Mouse (Mus musculus) midbrain, embryonic 12.5 days (tissue): Measurements from ENCODE around the gene Pparg. TPM values are rescaled to one million over a fixed set of nuclear protein-coding genes. Genes with fewer than 3 reads are reported as not detected.

Experiments
- ATAC-seq: fragments of 200-750 bp; cut with Nextera tagmentation; 2 replicates; pipeline ENCODE4 v1.8.0; 2017; ENCODE audit warnings: low read depth, moderate TSS enrichment, moderate library complexity; ENCODE audit not compliant: low FRiP score
- H3K27ac ChIP-seq: fragments of 300-500 bp; sonication (generic); replicated peaks from 2 replicates; pipeline ENCODE4 v1.5.1; 2016; ENCODE audit warnings: mild to moderate bottlenecking
- H3K27me3 ChIP-seq: fragments of 300-500 bp; sonication (generic); 2 replicates; pipeline ENCODE4 v1.6.1; 2016; ENCODE audit warnings: mild to moderate bottlenecking
- H3K36me3 ChIP-seq: fragments of 300-500 bp; sonication (generic); 2 replicates; pipeline ENCODE4 v1.6.1; 2016
- H3K4me1 ChIP-seq: fragments of 300-500 bp; sonication (generic); 2 replicates; pipeline ENCODE4 v1.6.1; 2016
- H3K4me2 ChIP-seq: fragments of 300-500 bp; sonication (generic); replicated peaks from 2 replicates; pipeline ENCODE4 v1.6.1; 2016; ENCODE audit warnings: mild to moderate bottlenecking, moderate library complexity
- H3K4me3 ChIP-seq: fragments of 300-500 bp; sonication (generic); 2 replicates; pipeline ENCODE4 v1.5.1; 2016; ENCODE audit warnings: mild to moderate bottlenecking
- H3K9ac ChIP-seq: fragments of 300-500 bp; sonication (generic); replicated peaks from 2 replicates; pipeline ENCODE4 v1.6.1; 2016; ENCODE audit warnings: mild to moderate bottlenecking, moderate library complexity
- H3K9me3 ChIP-seq: fragments of 300-500 bp; sonication (generic); 2 replicates; pipeline ENCODE4 v1.6.1; 2016; ENCODE audit warnings: mild to moderate bottlenecking
- WGBS: fragments of 180-500 bp; shearing (Covaris S2); methylation state at CpG from one replicate; pipeline ENCODE4 v1.1.7; 2016; 5-methylcytosine and 5-hydroxymethylcytosine counted together
- polyA plus RNA-seq: library from polyadenylated mRNA; unstranded; fragments of >200 nt; fragmentation: Nextera tagmentation; extraction: Ambion mirVana; gene quantifications from 2 replicates; pipeline ENCODE4 v1.2.1, GENCODE M21; 2016

Pparg gene
- 0.32 TPM in 1 of 2 replicates, not detected in the other for polyA plus RNA-seq

DNA sequence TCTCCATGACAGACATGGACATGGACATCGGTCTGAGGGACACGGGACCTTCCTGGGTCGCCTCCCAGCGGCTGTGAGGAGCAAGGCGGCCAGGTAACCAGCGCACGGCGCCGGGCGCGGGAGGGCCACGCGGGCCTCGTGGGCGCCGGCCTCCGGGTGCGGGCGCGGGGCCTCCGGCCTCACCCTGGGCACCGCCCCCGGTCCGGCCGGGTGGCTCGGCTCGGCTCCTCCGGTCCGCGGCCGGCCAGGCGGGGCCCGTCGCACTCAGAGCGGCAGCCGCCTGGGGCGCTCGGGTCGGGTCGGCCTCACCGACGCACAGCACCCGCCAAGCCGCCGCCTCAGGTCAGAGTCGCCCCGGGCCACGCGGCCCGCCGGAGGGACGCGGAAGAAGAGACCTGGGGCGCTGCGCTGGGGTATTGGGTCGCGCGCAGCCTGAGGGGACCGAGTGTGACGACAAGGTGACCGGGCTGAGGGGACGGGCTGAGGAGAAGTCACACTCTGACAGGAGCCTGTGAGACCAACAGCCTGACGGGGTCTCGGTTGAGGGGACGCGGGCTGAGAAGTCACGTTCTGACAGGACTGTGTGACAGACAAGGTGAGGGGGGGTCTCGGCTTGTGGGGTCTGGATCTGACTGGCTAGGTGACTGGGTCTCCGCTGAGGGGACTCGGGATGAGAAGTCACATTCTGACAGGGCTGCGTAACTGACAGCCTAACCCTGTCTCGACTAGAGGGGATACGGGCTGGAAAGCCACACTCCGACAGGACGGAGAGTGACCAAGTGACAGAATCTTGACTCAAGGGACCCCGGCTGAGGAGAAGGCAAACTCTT lies at the start of gene Pparg:
Gene Pparg (plus strand): TSS at position 176 of the 830 bp plus-strand sequence.
- under 1% methylated on average over 55 of the region's 76 CpGs for WGBS
- H3K4me3 ChIP-seq = peak within 1 kb of the TSS; percentile 53
- peak within 1 kb of the TSS; percentile 99 for H3K4me2 ChIP-seq
- no peaks in the 10 kb centered on the region for H3K36me3 ChIP-seq
- H3K9ac ChIP-seq = peak within 1 kb of the TSS; percentile 59
- H3K9me3 ChIP-seq = peaks cover 6% of the 10 kb centered on the region
- peaks cover 27% of the 10 kb centered on the region for H3K27me3 ChIP-seq
- peaks cover 14% of the 10 kb centered on the region for H3K4me1 ChIP-seq
- peak; percentile 78 for ATAC-seq
- no peak within 1 kb of the TSS for H3K27ac ChIP-seq

DNA sequence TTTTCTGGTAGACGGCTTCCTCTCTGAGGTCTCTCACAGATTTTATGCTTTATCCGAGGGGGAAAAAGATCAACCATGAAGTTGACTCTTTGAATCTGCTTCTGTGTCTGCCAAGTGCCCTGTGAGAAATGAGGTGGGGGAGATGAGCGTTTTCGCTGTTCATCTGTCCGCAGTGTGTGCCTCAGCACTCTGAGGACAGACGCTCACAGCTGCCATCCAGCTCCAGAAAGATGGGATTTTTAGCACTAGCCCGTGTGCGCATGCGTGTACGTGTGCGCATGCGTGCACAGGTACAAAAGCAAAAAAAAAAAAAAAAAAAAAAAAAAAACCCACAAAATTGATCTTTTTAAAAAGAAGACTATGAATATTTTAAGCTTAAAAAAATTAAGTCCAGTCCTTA lies 48.0 kb upstream of the Pparg start:
- Histone ChIP-seq H3K4me3 (peak overlapping the region; percentile 2; the same call in 1 of the 2 replicates), H3K9me3 (no peaks in the 10 kb centered on the region), H3K4me1 (peaks cover 4% of the 10 kb centered on the region; the same call in 1 of the 2 replicates), H3K9ac (no peak overlapping the region), H3K36me3 (no peaks in the 10 kb centered on the region), H3K27me3 (no peaks in the 10 kb centered on the region), H3K27ac (no peak overlapping the region), H3K4me2 (0 out of 2 replicates have a peak overlapping the region, but pooled peaks have one; percentile 21)
- no peak for ATAC-seq
- 63% methylated on average over 12 of the region's 12 CpGs for WGBS

DNA sequence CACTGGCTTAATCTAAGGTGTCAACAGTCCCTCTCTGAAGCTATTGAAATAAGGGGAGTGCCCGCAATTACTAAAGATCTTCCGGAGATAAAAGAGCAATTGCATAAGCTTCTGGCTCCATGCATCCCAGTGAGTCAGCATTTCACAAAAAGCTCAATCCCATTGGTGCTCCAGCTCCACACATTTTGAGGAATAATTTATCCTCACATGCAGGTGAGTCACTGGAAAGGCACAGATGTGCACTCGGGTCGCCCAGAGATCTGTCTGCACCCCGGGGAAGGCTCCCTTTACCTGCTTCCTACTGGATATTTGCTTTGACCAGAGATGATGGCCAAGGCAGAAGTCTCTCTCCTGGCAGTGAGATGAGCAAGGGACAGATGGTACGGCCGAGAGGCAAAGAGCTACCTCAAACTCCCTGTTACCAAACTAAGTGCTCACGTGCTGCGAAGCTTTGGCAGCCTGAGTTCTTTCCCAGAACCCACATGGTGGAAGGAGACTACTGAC lies 47.5 kb upstream of the Pparg start:
- Histone ChIP-seq H3K4me3 (no peak overlapping the region), H3K4me1 (peaks cover 4% of the 10 kb centered on the region; the same call in 1 of the 2 replicates), H3K27me3 (no peaks in the 10 kb centered on the region), H3K4me2 (no peak overlapping the region), H3K9ac (no peak overlapping the region), H3K9me3 (no peaks in the 10 kb centered on the region), H3K36me3 (no peaks in the 10 kb centered on the region), H3K27ac (no peak overlapping the region)
- ATAC-seq = no peak
- 77% methylated on average over 9 of the region's 9 CpGs for WGBS

DNA sequence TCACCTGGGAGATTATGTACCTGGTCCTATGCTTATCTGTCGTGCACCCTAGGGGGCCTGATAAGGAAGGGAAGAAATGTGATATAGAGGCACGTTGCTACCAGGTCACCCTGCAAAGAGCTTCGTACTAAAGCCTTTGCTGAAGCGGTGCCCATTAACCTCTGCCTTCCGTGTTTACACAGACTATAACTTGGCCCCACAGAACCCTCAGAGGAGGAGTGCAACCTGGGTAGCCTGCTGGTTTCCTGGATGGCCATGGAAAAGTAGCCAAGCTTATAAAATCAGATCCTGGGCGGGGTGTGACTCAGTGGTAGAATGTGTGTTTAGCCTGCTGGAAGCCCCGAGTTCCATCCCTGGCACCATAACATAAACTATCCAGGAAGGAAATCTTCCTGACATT lies 46.8 kb upstream of the Pparg start:
- Histone ChIP-seq H3K9ac (no peak overlapping the region), H3K27me3 (no peaks in the 10 kb centered on the region), H3K27ac (no peak overlapping the region), H3K9me3 (no peaks in the 10 kb centered on the region), H3K4me1 (peaks cover 4% of the 10 kb centered on the region; the same call in 1 of the 2 replicates), H3K36me3 (no peaks in the 10 kb centered on the region), H3K4me2 (no peak overlapping the region), H3K4me3 (no peak overlapping the region)
- WGBS = 83% methylated on average over 7 of the region's 7 CpGs
- no peak for ATAC-seq

DNA sequence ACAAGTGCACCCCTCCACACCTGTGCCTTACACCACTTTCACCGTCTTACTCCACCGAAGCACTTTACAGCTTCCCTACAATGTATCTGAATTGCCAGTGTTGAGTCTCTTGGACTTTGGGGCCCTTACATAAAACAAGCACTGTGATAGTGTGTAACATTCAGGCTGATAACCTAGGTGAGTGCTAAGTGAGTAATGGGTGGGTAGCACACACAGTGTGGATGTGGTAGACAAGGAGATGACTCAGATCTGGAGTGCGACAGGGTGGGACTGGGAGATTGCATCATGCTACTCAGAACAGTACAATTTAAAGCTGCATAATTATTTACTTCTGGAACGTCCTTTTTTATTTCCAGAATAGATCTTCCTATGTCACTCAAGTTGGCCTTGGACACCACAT lies 45.0 kb upstream of the Pparg start:
- no peak overlapping the region for H3K27ac ChIP-seq
- ATAC-seq = no peak
- H3K27me3 ChIP-seq = no peaks in the 10 kb centered on the region
- peaks cover 4% of the 10 kb centered on the region; the same call in 1 of the 2 replicates for H3K4me1 ChIP-seq
- H3K4me3 ChIP-seq = no peak overlapping the region
- WGBS = 93% methylated on average over 4 of the region's 4 CpGs
- no peaks in the 10 kb centered on the region for H3K36me3 ChIP-seq
- H3K9me3 ChIP-seq = no peaks in the 10 kb centered on the region
- no peak overlapping the region for H3K4me2 ChIP-seq
- no peak overlapping the region for H3K9ac ChIP-seq

DNA sequence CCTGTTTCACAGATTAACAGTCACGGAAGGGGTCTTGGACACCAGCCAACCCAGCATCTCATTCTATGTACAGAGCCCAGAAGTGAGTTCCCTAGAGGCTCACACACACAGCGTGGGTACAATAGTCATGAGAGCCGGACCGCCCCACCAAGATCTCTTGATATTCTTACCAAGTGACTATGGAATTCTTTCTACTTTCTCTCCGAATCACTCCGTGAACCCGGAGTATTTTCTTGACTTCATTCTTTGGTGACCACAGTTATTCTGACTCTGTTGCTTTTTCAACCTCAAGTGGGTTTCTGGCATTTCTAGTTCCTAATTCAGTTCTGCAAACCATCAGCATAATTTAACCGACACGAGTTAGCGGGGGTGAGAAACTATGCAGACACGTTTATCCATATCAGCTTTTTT lies 43.9 kb upstream of the Pparg start:
- H3K4me3 ChIP-seq = no peak overlapping the region
- H3K27me3 ChIP-seq = no peaks in the 10 kb centered on the region
- no peaks in the 10 kb centered on the region for H3K36me3 ChIP-seq
- WGBS = 84% methylated on average over 11 of the region's 11 CpGs
- no peak overlapping the region for H3K27ac ChIP-seq
- H3K4me1 ChIP-seq = peaks cover 4% of the 10 kb centered on the region; the same call in 1 of the 2 replicates
- ATAC-seq = no peak
- no peak overlapping the region for H3K9ac ChIP-seq
- no peak overlapping the region for H3K4me2 ChIP-seq
- no peaks in the 10 kb centered on the region for H3K9me3 ChIP-seq

DNA sequence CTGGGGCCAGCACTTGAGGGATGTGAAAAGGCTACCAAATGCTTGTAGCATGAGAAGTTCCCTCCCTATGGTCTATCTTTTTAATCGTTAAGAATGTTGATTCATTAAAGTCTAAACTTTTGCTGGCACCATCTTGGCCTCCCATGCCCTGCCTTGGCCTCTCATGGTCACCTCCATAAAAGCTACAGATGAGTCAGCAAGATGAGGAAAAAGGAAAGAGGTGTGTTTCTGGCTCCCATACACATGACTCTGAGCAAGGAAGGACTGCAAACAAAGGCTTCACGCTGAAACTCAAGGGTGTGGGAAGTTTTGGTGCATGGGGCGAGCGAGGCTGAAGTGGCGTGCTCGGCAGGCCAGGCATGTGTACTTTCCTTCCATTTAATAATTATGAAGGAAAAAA lies 41.9 kb upstream of the Pparg start:
- no peak for ATAC-seq
- WGBS = 89% methylated on average over 6 of the region's 6 CpGs

DNA sequence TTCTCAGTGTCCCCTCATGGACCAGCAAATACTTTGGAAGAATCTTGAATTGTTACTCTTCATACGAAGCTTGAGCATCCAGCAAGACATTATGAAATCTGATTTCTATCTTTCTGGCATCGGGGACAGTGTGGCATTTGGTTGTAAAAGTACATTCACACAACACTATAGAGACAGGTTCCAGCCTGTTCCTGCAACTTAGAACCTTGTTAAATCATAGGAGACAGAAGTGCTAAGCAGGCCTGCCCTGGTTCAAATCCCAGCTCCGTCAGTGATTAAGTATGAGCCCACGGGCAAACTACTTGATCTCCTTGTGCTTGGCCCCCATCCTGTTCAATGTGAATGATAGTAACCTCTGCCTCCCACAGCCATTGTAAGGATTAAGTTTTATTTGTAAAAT lies 41.1 kb upstream of the Pparg start:
- WGBS = 88% methylated on average over 4 of the region's 4 CpGs
- ATAC-seq = no peak
- H3K27ac ChIP-seq = no peak overlapping the region
- H3K4me3 ChIP-seq = no peak overlapping the region
- H3K4me2 ChIP-seq = no peak overlapping the region
- H3K9ac ChIP-seq = no peak overlapping the region
- 0 out of 2 replicates have a peak, but pooled peaks cover 9% of the 10 kb centered on the region for H3K4me1 ChIP-seq
- no peaks in the 10 kb centered on the region for H3K36me3 ChIP-seq
- H3K27me3 ChIP-seq = no peaks in the 10 kb centered on the region
- H3K9me3 ChIP-seq = no peaks in the 10 kb centered on the region

More for the DNA sequence above, 41.9 kb upstream of the Pparg start:
- Histone ChIP-seq H3K27ac (no peak overlapping the region), H3K4me2 (no peak overlapping the region), H3K36me3 (no peaks in the 10 kb centered on the region), H3K9ac (no peak overlapping the region), H3K4me3 (no peak overlapping the region), H3K27me3 (no peaks in the 10 kb centered on the region), H3K4me1 (0 out of 2 replicates have a peak, but pooled peaks cover 9% of the 10 kb centered on the region), H3K9me3 (no peaks in the 10 kb centered on the region)

DNA sequence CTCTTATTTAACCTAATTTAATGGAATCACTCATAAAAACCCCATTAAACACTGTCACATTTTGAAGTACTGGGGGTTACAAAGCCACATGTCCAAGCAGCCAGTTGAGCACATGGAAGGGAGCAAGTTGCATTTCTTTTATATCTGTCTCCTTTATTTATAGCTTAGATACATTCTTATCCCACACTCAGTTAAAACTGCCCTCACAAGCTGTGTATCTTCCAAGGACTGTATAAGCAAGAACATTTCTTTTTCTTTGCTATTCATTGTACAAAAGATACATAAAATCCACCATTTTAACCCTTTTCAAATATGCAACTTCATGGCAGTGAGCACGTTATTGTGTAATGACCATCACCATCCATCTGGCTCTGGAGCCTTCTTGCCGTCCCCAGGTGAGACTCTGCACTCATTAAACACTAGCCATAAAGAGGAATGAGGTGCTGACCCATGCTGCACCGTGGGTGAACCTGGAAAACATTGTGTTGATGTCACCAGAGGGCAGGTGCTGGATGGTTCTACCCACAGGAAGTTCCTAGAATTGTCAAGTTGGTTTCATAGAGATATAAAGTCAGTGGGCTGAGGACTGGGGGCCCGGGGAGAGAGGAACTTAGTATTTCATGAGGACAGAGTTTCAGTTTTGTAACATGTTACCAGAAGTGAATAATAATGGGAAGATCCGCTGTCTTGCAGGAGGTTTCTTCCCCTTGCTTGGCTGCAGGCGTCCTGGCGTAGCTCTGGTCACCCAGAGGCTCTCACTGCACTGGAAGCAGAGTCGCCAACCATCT lies 39.6 kb upstream of the Pparg start:
- Histone ChIP-seq H3K4me3 (no peak overlapping the region), H3K4me2 (no peak overlapping the region), H3K9ac (no peak overlapping the region), H3K36me3 (no peaks in the 10 kb centered on the region), H3K27me3 (no peaks in the 10 kb centered on the region), H3K27ac (no peak overlapping the region), H3K4me1 (0 out of 2 replicates have a peak, but pooled peaks cover 9% of the 10 kb centered on the region), H3K9me3 (no peaks in the 10 kb centered on the region)
- no peak for ATAC-seq
- 88% methylated on average over 8 of the region's 8 CpGs for WGBS

DNA sequence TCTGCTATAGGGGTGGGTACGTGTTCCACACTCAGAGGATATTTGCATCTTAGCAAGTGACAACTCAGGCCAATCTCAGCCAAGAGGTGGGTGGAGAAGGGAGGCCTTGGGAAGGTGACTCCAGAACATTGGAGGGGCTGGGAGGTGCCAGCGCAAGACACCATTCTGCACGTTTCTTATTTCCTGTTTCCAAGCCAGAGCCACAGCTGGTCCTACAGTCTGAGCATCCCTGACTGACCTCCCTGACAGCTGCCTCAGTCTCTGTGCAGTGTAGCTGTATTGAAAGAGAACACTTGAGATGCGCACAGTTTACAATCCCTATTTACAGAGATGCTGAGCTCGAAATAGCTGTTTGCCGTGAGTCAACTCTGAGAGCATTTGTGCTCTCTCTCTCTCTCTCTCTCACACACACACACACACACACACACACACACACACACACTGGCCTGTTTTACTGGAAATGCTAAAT lies 38.8 kb upstream of the Pparg start:
- Histone ChIP-seq H3K4me3 (no peak overlapping the region), H3K4me1 (0 out of 2 replicates have a peak, but pooled peaks cover 9% of the 10 kb centered on the region), H3K9me3 (no peaks in the 10 kb centered on the region), H3K27ac (no peak overlapping the region), H3K27me3 (no peaks in the 10 kb centered on the region), H3K4me2 (no peak overlapping the region), H3K9ac (no peak overlapping the region), H3K36me3 (no peaks in the 10 kb centered on the region)
- 73% methylated on average over 6 of the region's 6 CpGs for WGBS
- ATAC-seq = no peak

DNA sequence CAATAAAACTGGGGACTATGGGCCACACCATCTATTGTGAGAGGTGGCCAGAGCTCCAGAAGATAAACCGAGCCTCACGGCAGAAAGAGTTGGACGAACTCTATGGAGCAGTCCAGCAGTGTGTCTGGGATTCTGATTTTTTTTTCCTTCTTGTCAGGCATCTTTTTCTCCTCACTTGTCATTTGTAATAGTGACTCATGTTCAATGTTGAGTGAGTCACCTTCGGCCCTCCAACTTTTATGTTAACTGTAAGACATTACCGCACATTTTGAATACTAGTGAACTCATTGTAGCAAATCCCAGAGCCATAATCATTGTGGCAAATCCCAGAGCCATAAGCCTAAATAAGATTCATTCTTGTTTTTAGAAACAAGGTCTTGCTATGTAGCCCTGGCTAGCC lies 37.8 kb upstream of the Pparg start:
- Histone ChIP-seq H3K27me3 (no peaks in the 10 kb centered on the region), H3K4me3 (no peak overlapping the region), H3K27ac (no peak overlapping the region), H3K9ac (no peak overlapping the region), H3K4me1 (0 out of 2 replicates have a peak, but pooled peaks cover 9% of the 10 kb centered on the region), H3K36me3 (no peaks in the 10 kb centered on the region), H3K4me2 (no peak overlapping the region), H3K9me3 (peaks cover 4% of the 10 kb centered on the region; the same call in 1 of the 2 replicates)
- no peak for ATAC-seq
- 94% methylated on average over 5 of the region's 5 CpGs for WGBS
